Mouse (Mus musculus) stomach, postnatal 0 days (tissue): ENCODE measurements at regions not wholly inside any gene's neighbourhood (a gene's known extent, or its start where the extent isn't known, plus 50 kb on each side); places are given as distances from the start of the nearest gene placed in this dataset.

ENCODE experiments used
- CTCF ChIP-seq: IDR thresholded peaks from 2 replicates; pipeline ENCODE4 v1.5.1; 2016; ENCODE audit warnings: antibody characterized with exemption, low read depth, mild to moderate bottlenecking, moderate library complexity
- EP300 ChIP-seq: optimal IDR thresholded peaks from 2 replicates; pipeline ENCODE3; 2016; ENCODE audit warnings: antibody characterized with exemption

- TF ChIP-seq CTCF, result no peak
- no peak for TF ChIP-seq EP300
Observed at GRCm38 (mm10) chr14:98791232-98791906, 202.7 kb downstream of the Rpl36a-ps1 start.
